Mouse (Mus musculus) MEL (cell line): ENCODE data around the gene Dars. TPM values are rescaled to one million over a fixed set of nuclear protein-coding genes. Genes with fewer than 3 reads are reported as not detected.

ENCODE experiments used
- DNase-seq: peaks from one replicate; pipeline ENCODE4 v3.0.0; 2011; ENCODE audit warnings: low read depth, low spot score
- H3K27ac ChIP-seq: 2 replicates; pipeline ENCODE4 v1.5.1; 2012; ENCODE audit warnings: low read depth, mild to moderate bottlenecking, control low read depth, low read length, moderate library complexity; ENCODE audit not compliant: control insufficient read depth
- H3K27me3 ChIP-seq, 2 experiments: fragments of 150-350 bp in 1 of 2; sonication (generic) in 1 of 2; 2 replicates each; pipeline ENCODE4 v1.6.1; 2012; ENCODE audit warnings: low read length in 2 of 2, mild to moderate bottlenecking in 2 of 2, improper control_type of control experiment in 1 of 2, moderate library complexity in 1 of 2; ENCODE audit not compliant: insufficient read depth in 2 of 2, control insufficient read depth in 1 of 2
- H3K36me3 ChIP-seq, 2 experiments: 2 replicates each; pipeline ENCODE4 v1.6.1; 2012 to 2014; ENCODE audit warnings: low read length in 2 of 2, improper control_type of control experiment in 1 of 2, inconsistent platforms in 1 of 2, mild to moderate bottlenecking in 1 of 2; ENCODE audit not compliant: insufficient read depth in 2 of 2, control insufficient read depth in 1 of 2
- H3K4me1 ChIP-seq, 2 experiments: fragments of 150-350 bp in 1 of 2; sonication (generic) in 1 of 2; 2 replicates each; pipeline ENCODE4 v1.6.1; 2012; ENCODE audit warnings: low read length in 2 of 2, improper control_type of control experiment in 1 of 2, mild to moderate bottlenecking in 1 of 2; ENCODE audit not compliant: insufficient read depth in 2 of 2, control insufficient read depth in 1 of 2
- H3K4me3 ChIP-seq, 2 experiments: fragments of 150-350 bp in 1 of 2; sonication (generic) in 1 of 2; 2 replicates each; pipeline ENCODE4 v1.5.1; 2012; ENCODE audit warnings: low read depth in 2 of 2, low read length in 2 of 2, mild to moderate bottlenecking in 2 of 2, moderate library complexity in 2 of 2, control low read depth in 1 of 2, improper control_type of control experiment in 1 of 2; ENCODE audit not compliant: control insufficient read depth in 1 of 2, insufficient read depth in 1 of 2
- H3K79me2 ChIP-seq: 2 replicates; pipeline ENCODE4 v1.6.1; 2012; ENCODE audit warnings: mild to moderate bottlenecking, low read length, moderate library complexity; ENCODE audit not compliant: control insufficient read depth, poor library complexity, insufficient read depth
- H3K9ac ChIP-seq: 2 replicates; pipeline ENCODE4 v1.6.1; 2012; ENCODE audit warnings: low read depth, mild to moderate bottlenecking, control low read depth, low read length, moderate library complexity; ENCODE audit not compliant: control insufficient read depth, poor library complexity, severe bottlenecking
- H3K9me3 ChIP-seq: fragments of 150-350 bp; sonication (generic); replicated peaks from 2 replicates; pipeline ENCODE4 v1.6.1; 2012; ENCODE audit warnings: mild to moderate bottlenecking, low read length, improper control_type of control experiment, moderate library complexity; ENCODE audit not compliant: insufficient read depth
- BHLHE40 ChIP-seq: IDR thresholded peaks from 2 replicates; pipeline ENCODE4 v1.6.1; 2012; ENCODE audit warnings: low read depth, mild to moderate bottlenecking, inconsistent platforms, low read length, improper control_type of control experiment, borderline replicate concordance
- ELF1 ChIP-seq: IDR thresholded peaks from 2 replicates; pipeline ENCODE4 v1.6.1; 2014; ENCODE audit warnings: low read depth, mild to moderate bottlenecking, inconsistent platforms, low read length, improper control_type of control experiment, moderate library complexity
- EP300 ChIP-seq, 2 experiments: IDR thresholded peaks; 2 replicates each; pipeline ENCODE4 v1.6.1; 2011; ENCODE audit warnings: improper control_type of control experiment in 2 of 2, low read length in 2 of 2, low read depth in 1 of 2, mild to moderate bottlenecking in 1 of 2
- GATA1 ChIP-seq: IDR thresholded peaks from 2 replicates; pipeline ENCODE4 v1.6.1; 2011; ENCODE audit warnings: low read depth, low read length, improper control_type of control experiment
- KAT2A ChIP-seq: conservative IDR thresholded peaks from 2 replicates; pipeline ENCODE4 v1.6.1; 2012; ENCODE audit warnings: low read depth, low read length, improper control_type of control experiment, inconsistent platforms
- MAFK ChIP-seq: IDR thresholded peaks from 2 replicates; pipeline ENCODE4 v1.6.1; 2011; ENCODE audit warnings: low read depth, mild to moderate bottlenecking, low read length, improper control_type of control experiment, borderline replicate concordance
- MAX ChIP-seq: IDR thresholded peaks from 2 replicates; pipeline ENCODE4 v1.6.1; 2011; ENCODE audit warnings: low read length, improper control_type of control experiment
- MAZ ChIP-seq: IDR thresholded peaks from 2 replicates; pipeline ENCODE4 v1.6.1; 2012; ENCODE audit warnings: low read depth, mild to moderate bottlenecking, inconsistent platforms, low read length, improper control_type of control experiment
- MXI1 ChIP-seq: IDR thresholded peaks from 2 replicates; pipeline ENCODE4 v1.6.1; 2011; ENCODE audit warnings: mild to moderate bottlenecking, low read depth, low read length, improper control_type of control experiment
- MYB ChIP-seq: IDR thresholded peaks from 2 replicates; pipeline ENCODE4 v1.6.1; 2011; ENCODE audit warnings: mild to moderate bottlenecking, low read depth, low read length, improper control_type of control experiment
- NELFE ChIP-seq: IDR thresholded peaks from 2 replicates; pipeline ENCODE4 v1.6.1; 2011; ENCODE audit warnings: low read depth, low read length, improper control_type of control experiment
- POLR2A ChIP-seq, 2 experiments: IDR thresholded peaks; 2 replicates each; pipeline ENCODE4 v1.6.1; 2011 to 2012; ENCODE audit warnings: low read length in 2 of 2, mild to moderate bottlenecking in 2 of 2, control low read depth in 1 of 2, improper control_type of control experiment in 1 of 2, low read depth in 1 of 2, moderate library complexity in 1 of 2; ENCODE audit not compliant: control insufficient read depth in 1 of 2, insufficient read depth in 1 of 2, poor library complexity in 1 of 2
- SIN3A ChIP-seq: IDR thresholded peaks from 2 replicates; pipeline ENCODE4 v1.6.1; 2012; ENCODE audit warnings: low read length, improper control_type of control experiment, inconsistent platforms
- SMC3 ChIP-seq: IDR thresholded peaks from 2 replicates; pipeline ENCODE4 v1.6.1; 2011; ENCODE audit warnings: low read depth, low read length, improper control_type of control experiment
- TBP ChIP-seq: IDR thresholded peaks from 2 replicates; pipeline ENCODE4 v1.8.0; 2011; ENCODE audit warnings: low read depth, low read length, improper control_type of control experiment
- TCF12 ChIP-seq: IDR thresholded peaks from 2 replicates; pipeline ENCODE4 v1.6.1; 2014; ENCODE audit warnings: low read depth, mild to moderate bottlenecking, inconsistent platforms, low read length, improper control_type of control experiment, moderate library complexity
- USF1 ChIP-seq: IDR thresholded peaks from 2 replicates; pipeline ENCODE4 v1.6.1; 2014; ENCODE audit warnings: low read depth, mild to moderate bottlenecking, inconsistent platforms, low read length, improper control_type of control experiment, moderate library complexity
- ZC3H11A ChIP-seq: IDR thresholded peaks from 2 replicates; pipeline ENCODE4 v1.6.1; 2012; ENCODE audit warnings: low read depth, mild to moderate bottlenecking, inconsistent platforms, low read length, improper control_type of control experiment
- ZKSCAN1 ChIP-seq: IDR thresholded peaks from 2 replicates; pipeline ENCODE4 v1.6.1; 2012; ENCODE audit warnings: low read depth, mild to moderate bottlenecking, inconsistent platforms, low read length, improper control_type of control experiment, moderate library complexity
- ZMIZ1 ChIP-seq: IDR thresholded peaks from 2 replicates; pipeline ENCODE4 v1.6.1; 2012; ENCODE audit warnings: low read depth, mild to moderate bottlenecking, inconsistent platforms, low read length, improper control_type of control experiment, moderate library complexity
- ZNF384 ChIP-seq: IDR thresholded peaks from 2 replicates; pipeline ENCODE4 v1.6.1; 2012; ENCODE audit warnings: low read depth, mild to moderate bottlenecking, inconsistent platforms, low read length, improper control_type of control experiment
- polyA plus RNA-seq, 2 experiments: library from polyadenylated mRNA; stranded (reverse) in 1 of 2; unstranded in 1 of 2; fragments of >175 nt in 1 of 2; fragments of >200 nt in 1 of 2; gene quantifications; 2 replicates each; pipeline versions ENCODE4 v1.2.1 to v1.2.4; 2012; ENCODE audit warnings: low replicate concordance in 2 of 2, low read depth in 1 of 2; ENCODE audit not compliant: insufficient read length in 2 of 2, insufficient read depth in 1 of 2, missing spikeins in 1 of 2
- total RNA-seq: library from RNA; depleted of rRNA; stranded (reverse); fragments of 300-350 nt; gene quantifications from 2 replicates; pipeline ENCODE4 v1.2.3, GENCODE M21; 2012

Dars gene
- total and polyA plus RNA-seq, 3 experiments = 95.2 to 104 TPM; not detected in 1

- H3K9me3 ChIP-seq = no peaks in the 10 kb centered on the region
- no peaks in the 10 kb centered on the region for H3K27me3 ChIP-seq
- TF ChIP-seq ZKSCAN1 (no peak), ELF1 (no peak), MYB (no peak), ZC3H11A (no peak), EP300 (IDR thresholded peaks at IDR 0.05; ENCODE audit: low read depth in 1 of 2, low read length in 2 of 2) (no peak), MAZ (no peak), USF1 (no peak), TCF12 (no peak), TBP (no peak), NELFE (no peak), BHLHE40 (no peak), KAT2A (no peak), SMC3 (no peak), ZMIZ1 (no peak), MAFK (no peak), POLR2A (IDR thresholded peaks at IDR 0.05; ENCODE audit: control insufficient read depth in 1 of 2, insufficient read depth in 1 of 2, low read depth in 1 of 2, low read length in 2 of 2, poor library complexity in 1 of 2) (no peak), MXI1 (no peak), SIN3A (no peak)
- TF ChIP-seq, all 39 proteins: peak for 0
- Histone ChIP-seq H3K27ac (no peak overlapping the region), H3K79me2 (no peaks in the 10 kb centered on the region), H3K4me3 (no peak overlapping the region), H3K4me1 (peaks cover 6 to 11% of the 10 kb centered on the region in 2 experiments), H3K9ac (no peak overlapping the region), H3K36me3 (peaks cover 0 to 7% of the 10 kb centered on the region in 2 experiments; a peak in 2 of 4 replicates)
- DNase-seq = no peak
Measured at GRCm38 (mm10) chr1:128441129-128441473, 23.9 kb upstream of the Dars start.

DNA sequence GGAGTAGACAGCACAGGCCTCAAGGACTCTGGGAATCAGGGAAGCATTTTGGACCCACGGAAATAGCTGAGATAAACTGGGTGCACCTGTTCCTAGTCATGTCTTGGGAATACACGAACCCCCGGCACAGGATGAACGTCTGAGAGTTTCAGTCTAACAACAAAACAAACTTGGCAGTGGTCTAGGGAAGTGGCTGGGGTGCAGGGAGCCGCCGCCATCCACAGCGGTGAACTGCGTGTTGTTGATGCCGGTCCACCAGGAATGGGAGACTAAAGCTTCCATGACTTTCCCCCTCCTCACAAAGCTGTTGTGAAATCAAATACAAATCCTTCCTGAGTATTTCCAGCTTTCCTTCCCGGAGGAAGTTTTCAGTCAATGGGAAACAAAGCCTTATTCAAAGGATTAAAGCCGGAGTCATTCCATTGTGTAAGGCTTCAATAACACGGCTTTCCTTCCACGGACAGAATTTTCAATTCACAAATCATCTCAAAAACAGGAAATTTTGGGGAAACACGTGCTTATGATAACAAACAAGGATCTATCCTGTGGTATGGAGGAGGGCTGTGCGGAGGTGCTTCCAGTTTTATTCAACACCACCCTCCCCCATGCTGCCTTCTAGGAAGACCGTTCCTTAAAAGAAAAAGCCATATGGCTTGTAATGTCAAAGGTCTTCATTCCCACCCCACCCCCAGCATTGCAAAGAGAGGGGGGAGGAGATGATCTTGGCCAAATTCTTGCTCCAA is 23.4 kb upstream of the Dars start:
- H3K4me3 ChIP-seq = no peak overlapping the region
- TF ChIP-seq GATA1 = no peak
- no peak for TF ChIP-seq MAX
- no peak for TF ChIP-seq ZNF384
- TF ChIP-seq USF1 = no peak
- TF ChIP-seq, all 39 proteins: peak for 0
- Histone ChIP-seq H3K27ac (no peak overlapping the region), H3K4me1 (peaks cover 6 to 12% of the 10 kb centered on the region in 2 experiments), H3K9ac (no peak overlapping the region), H3K27me3 (no peaks in the 10 kb centered on the region), H3K79me2 (no peaks in the 10 kb centered on the region), H3K9me3 (no peaks in the 10 kb centered on the region), H3K36me3 (peaks cover 0 to 7% of the 10 kb centered on the region in 2 experiments; a peak in 2 of 4 replicates)
- no peak for DNase-seq
